Mouse (Mus musculus): ENCODE data around the gene Ttc6.

- no peak for TF ChIP-seq CTCF (IDR thresholded peaks at IDR 0.05)
- no peak for TF ChIP-seq POLR2A (IDR thresholded peaks at IDR 0.05; ENCODE audit: insufficient read depth, low read depth, low read length)
Measured at GRCm38 (mm10) chr12:57672414-57672813, 108.5 kb downstream of the Ttc6 start.

Data from heart, adult 2 months (tissue).